Mouse (Mus musculus) cerebellum, postnatal 25 days (tissue): ENCODE measurements around the gene Traf5.

Experiments
- DNase-seq, 2 experiments: peaks; one replicate each; pipeline ENCODE4 v3.0.0; 2021; ENCODE audit warnings: mixed read lengths in 2 of 2

Gene Traf5

GRCm38 (mm10) chr1:192061666-192062306 lies 30.6 kb downstream of the Traf5 start:
- no peak for DNase-seq

DNA sequence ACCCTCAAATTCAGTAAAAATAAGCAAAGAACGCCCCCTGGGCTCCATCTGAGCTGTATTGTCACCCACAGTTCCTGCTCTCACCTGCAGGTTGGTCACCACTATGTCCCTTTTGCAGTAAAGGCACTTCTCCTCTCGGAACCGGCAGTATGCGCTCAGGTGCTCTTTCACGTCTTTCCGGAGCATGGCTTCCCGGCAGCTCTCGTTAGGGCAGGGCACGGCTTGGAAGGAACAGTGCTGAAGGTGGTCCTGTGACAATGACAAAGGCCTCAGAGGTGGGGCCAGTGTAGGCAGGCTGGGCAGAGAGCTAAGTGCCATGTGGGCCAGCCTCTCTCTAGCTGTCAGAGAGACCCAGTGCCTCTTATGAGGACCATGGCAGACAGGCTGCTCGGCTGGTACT lies 33.4 kb downstream of the Traf5 start:
- DNase-seq = no peak

- no peak for DNase-seq
Observed at GRCm38 (mm10) chr1:192053726-192054125, 38.6 kb downstream of the Traf5 start.

- DNase-seq = no peak
Observed at GRCm38 (mm10) chr1:192052986-192053385, 39.4 kb downstream of the Traf5 start.

GRCm38 (mm10) chr1:192052461-192052860 lies 39.9 kb downstream of the Traf5 start:
- DNase-seq = no peak

DNA sequence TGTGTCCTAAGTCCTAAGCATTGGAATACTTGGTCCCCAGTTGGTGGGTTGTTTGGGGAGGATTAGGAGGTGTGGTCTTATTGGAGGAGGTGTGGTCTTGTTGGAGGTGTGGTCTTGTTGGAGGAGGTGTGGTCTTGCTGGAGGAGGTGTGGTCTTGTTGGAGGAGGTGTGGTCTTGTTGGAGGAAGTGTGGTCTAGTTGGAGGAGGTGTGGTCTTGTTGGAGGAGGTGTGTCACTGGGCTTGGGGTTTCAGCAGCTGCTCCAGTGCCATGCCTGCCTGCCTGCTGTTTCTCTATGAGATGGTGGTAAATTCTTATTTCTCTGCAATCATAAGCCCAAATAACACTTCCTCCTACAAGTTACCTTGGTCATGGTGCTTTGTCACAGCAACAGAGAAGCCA lies 93.3 kb downstream of the Traf5 start:
- no peak for DNase-seq

DNA sequence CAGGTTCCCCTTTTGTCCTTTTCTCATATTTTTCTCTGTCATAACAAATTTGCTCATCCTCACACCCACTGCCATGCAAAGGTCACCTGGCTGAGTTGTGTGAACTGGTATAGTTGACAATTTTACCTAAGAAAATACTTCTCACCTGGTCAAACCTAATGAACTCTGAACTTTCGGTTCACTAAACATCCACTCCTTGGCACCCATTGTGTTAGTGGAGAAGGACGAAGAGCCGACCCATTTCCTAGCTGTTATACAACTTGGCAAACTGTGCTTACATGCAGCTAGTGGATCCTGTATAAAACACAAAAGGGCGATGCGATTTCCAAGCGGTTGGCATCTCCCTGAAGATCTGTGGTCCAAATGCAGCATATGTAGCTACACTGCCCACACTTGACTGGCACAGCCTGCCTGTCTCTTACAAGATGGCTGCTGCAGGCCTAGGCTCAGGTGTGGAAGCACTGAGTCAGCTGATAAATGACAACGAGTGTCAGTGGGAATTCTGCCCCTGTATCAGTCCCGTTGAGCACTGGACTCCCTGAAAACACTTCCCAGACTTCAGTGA lies 95.7 kb downstream of the Traf5 start:
- DNase-seq = no peak

- no peak for DNase-seq
Observed at GRCm38 (mm10) chr1:191995916-191996315, 96.4 kb downstream of the Traf5 start.

DNA sequence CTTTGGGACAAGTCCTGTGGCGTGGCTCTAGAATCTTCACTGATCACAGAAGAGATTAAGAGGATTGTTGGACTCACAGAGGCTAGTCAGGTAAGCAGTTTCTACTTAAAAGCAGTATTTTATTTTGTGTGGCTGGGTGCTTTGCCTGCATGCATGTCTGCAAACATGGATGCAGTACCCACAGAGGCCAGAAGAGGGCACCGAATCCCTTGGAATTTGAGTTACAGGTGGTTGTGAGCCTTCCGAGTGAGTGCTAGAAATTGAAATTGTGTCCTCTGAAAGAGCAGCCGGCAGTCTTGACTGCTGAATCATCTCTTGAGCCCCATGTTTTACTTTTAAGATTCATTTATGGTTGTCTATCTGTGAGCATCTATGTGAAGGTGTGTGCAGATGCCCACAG lies 96.9 kb downstream of the Traf5 start:
- peak in 1 of 2 experiments; percentile 67 for DNase-seq

DNA sequence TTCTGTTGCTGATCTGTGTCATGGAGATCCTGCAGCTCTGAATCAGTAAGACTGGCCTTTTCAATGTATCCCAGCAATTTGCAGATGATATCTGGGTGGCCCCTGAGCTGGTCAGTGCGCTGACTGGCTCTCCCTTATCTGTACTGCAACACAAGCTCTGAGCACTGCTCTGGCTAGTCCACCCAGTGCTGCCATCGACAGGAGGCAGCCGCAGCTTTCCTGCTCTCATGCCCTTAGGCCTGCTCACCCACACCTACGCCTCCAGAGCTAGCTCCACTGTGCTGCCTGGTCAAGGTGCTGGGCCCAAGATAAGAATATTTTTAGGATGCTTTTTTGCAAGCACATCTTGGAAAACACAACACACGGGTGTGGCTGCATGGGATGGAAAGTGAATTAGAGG lies 97.9 kb downstream of the Traf5 start:
- no peak for DNase-seq

- no peak for DNase-seq
Observed at GRCm38 (mm10) chr1:191992040-191992780, 100.1 kb downstream of the Traf5 start.

GRCm38 (mm10) chr1:191989994-191990393 lies 102.4 kb downstream of the Traf5 start:
- peak; percentile 94 to 98 for DNase-seq

DNA sequence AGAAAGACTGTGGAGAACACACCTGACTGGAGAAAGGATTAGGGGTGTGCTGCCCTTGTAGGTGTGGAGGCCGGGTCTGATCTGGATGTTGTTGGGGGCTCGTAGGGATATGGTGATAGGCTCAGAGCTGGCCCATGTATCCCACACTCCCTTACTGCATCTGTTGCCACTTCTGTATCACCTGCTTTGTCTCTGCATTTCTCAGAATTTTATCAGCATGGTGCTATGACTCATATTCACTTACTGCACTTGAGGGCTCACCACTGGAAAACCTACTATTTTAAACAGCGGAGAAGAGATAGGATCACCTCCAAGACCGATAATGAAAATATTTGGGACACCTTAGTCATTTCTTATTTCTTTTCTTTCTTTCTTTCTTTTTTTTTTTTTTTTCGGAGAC lies 103.3 kb downstream of the Traf5 start:
- DNase-seq = no peak

GRCm38 (mm10) chr1:191988646-191989045 lies 103.7 kb downstream of the Traf5 start:
- no peak for DNase-seq

GRCm38 (mm10) chr1:191987481-191987769 lies 104.9 kb downstream of the Traf5 start:
- DNase-seq = no peak

GRCm38 (mm10) chr1:191986674-191987480 lies 105.5 kb downstream of the Traf5 start:
- DNase-seq = no peak

GRCm38 (mm10) chr1:191981426-191982102 lies 110.8 kb downstream of the Traf5 start:
- peak in 1 of 2 experiments; percentile 24 for DNase-seq

DNA sequence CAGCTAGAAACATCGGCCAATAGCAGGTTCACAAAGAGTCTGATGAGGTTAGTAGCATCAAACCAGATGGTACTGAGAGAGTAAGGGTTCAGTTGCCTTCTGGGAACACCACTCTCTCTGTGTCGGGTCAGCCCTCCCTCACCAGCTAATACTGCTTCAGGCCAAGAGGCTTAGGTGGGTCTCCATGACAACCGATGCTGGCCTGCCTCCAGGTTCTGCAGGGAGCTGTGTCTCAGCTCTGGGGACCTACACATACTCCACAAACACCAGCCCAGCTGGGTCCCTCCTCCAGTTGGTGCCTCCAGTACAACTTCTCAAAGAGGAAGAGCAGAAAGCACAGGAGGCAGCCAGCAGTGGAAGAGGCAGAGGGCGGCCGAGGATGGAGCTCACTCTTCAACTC lies 115.2 kb downstream of the Traf5 start, which contains the start of gene Rd3:
Gene Rd3 (plus strand): TSS at position 184 of the 400 bp plus-strand sequence.
- peak in 1 of 2 experiments; percentile 43 for DNase-seq

- no peak for DNase-seq
Observed at GRCm38 (mm10) chr1:191974509-191975405, 117.6 kb downstream of the Traf5 start.

GRCm38 (mm10) chr1:191969939-191970338 lies 122.4 kb downstream of the Traf5 start:
- no peak for DNase-seq

DNA sequence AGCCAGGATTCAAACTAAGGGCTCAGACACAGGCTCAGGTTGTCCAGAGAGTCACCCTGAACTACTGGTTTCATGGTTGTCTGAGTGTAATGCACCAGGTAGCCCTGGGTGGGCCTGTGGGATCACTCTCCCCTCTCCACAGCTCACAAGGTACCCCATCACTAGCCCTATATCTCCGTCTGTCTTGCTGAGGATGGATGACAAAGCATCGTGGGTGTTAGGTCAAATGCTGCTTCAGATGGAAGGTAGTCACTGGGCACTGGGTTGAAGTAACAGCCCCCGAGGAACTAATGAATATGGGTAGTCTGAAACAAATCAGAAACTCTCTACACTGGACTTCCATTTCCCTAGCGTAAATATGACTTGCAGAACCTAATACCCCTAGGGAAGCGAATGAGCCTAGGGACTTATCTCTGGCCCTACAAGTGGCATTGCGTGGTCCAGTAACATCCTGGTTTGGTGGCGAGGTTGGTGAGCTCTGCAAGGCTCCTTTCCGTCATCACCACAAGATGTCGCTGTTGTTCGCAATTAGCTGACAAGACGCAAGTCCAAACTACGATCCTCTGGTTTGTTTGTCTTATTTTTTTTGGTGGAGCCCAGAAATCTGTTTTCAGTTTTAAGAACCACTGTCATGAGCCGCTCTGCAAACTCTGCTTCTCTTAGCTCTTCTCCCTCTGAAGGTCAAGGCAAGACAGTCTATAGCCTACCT lies 127.4 kb downstream of the Traf5 start:
- DNase-seq = peak; percentile 75 to 85
